Mouse (Mus musculus) ES-Bruce4 (cell line): ENCODE data around the gene Slc34a2. TPM values are rescaled to one million over a fixed set of nuclear protein-coding genes. Genes with fewer than 3 reads are reported as not detected.

Experiments used
- H3K27ac ChIP-seq: 2 replicates; pipeline ENCODE4 v1.5.1; 2012; ENCODE audit warnings: low read length, inconsistent platforms; ENCODE audit not compliant: insufficient read depth
- H3K27me3 ChIP-seq: 2 replicates; pipeline ENCODE4 v1.6.1; 2012; ENCODE audit warnings: mild to moderate bottlenecking, low read length, inconsistent platforms; ENCODE audit not compliant: control insufficient read depth, poor library complexity, insufficient read depth, severe bottlenecking
- H3K36me3 ChIP-seq: 2 replicates; pipeline ENCODE4 v1.6.1; 2012; ENCODE audit warnings: inconsistent platforms, mild to moderate bottlenecking, low read length, moderate library complexity; ENCODE audit not compliant: control insufficient read depth, poor library complexity, insufficient read depth, severe bottlenecking
- H3K4me1 ChIP-seq: one replicate; pipeline ENCODE4 v1.8.1; 2011; ENCODE audit warnings: low read length; ENCODE audit not compliant: control insufficient read depth, insufficient read depth
- H3K4me3 ChIP-seq: 2 replicates; pipeline ENCODE4 v1.5.1; 2011; ENCODE audit warnings: low read depth, mild to moderate bottlenecking, low read length
- H3K9ac ChIP-seq: 2 replicates; pipeline ENCODE4 v1.6.1; 2012; ENCODE audit warnings: low read depth, mild to moderate bottlenecking, inconsistent platforms; ENCODE audit not compliant: poor library complexity, severe bottlenecking
- H3K9me3 ChIP-seq: replicated peaks from 2 replicates; pipeline ENCODE4 v1.6.1; 2012; ENCODE audit warnings: mild to moderate bottlenecking, low read length, inconsistent platforms; ENCODE audit not compliant: control insufficient read depth, poor library complexity, insufficient read depth, severe bottlenecking
- CTCF ChIP-seq: IDR thresholded peaks from one replicate; pipeline ENCODE4 v1.8.1; 2011; ENCODE audit warnings: low read depth, low read length
- EP300 ChIP-seq: IDR thresholded peaks from 2 replicates; pipeline ENCODE4 v1.6.1; 2011; ENCODE audit warnings: low read depth, low read length; ENCODE audit not compliant: insufficient read depth
- POLR2A ChIP-seq: IDR thresholded peaks from one replicate; pipeline ENCODE4 v1.8.1; 2011; ENCODE audit warnings: low read length; ENCODE audit not compliant: insufficient read depth
- polyA plus RNA-seq: library from polyadenylated mRNA; stranded (reverse); fragments of >200 nt; gene quantifications from 2 replicates; pipeline ENCODE4 v1.2.4, GENCODE M21; 2011; ENCODE audit warnings: low read depth; ENCODE audit not compliant: missing spikeins, insufficient read depth, insufficient read length

Slc34a2 gene
- polyA plus RNA-seq, 1 experiment, result 1.8 TPM

DNA sequence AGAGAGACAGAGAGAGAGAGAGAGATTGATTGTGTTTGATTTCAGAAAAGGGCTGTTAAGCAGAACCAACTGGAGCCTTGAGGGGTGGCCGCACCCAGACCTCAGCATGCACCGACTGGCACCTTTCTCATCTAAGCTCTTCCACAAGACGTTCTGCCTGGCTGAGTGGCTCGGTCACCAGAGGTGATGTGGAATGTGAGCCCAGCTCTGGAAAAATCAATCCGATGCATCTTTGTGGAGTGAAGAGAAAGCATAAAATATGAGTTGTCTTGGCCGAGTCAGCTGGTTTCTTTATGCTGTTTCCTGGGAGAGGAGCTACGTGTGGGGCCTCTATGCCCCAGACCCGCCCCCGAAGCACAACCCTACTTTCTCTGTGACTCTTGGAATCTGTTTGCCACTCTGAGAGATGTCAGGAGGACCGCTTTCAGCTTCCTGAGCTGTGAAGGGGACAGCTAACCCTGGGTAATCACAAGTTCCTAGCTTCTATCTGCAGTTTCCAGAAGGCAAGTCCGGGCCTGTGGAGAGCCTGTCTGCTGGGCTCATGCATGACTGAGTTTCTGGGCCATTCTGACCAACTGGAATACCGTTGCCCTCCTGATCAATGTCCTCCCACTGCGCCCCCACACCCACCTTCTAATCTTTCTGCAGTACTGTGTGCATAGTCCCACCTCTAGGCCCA lies 66.4 kb downstream of the Slc34a2 start:
- no peaks in the 10 kb centered on the region for H3K9me3 ChIP-seq
- no peak overlapping the region for H3K9ac ChIP-seq
- no peaks in the 10 kb centered on the region for H3K27me3 ChIP-seq
- H3K36me3 ChIP-seq, result no peaks in the 10 kb centered on the region
- no peak for TF ChIP-seq CTCF
- TF ChIP-seq EP300, result no peak
- TF ChIP-seq POLR2A, result no peak
- no peak overlapping the region for H3K27ac ChIP-seq
- no peaks in the 10 kb centered on the region for H3K4me1 ChIP-seq
- H3K4me3 ChIP-seq, result no peak overlapping the region

DNA sequence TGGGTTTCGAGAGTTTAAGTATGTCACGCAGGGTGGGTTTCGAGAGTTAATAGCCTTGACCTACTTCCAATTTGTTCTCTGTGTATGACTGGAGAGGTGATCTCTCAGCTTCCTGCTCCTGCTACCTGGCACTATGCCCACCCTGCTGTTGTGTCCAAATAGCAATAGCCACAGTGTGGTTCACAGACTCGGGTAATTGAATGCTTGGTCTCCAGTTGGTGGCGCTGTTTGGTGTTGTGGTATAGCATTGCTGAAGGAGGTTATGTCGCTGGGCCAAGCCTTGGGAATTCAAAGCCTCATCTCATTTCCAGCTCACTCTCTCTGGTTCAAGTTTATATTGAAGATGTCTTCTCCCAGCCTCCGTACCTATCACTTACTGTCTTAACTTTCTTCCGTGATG lies 67.8 kb downstream of the Slc34a2 start:
- Histone ChIP-seq H3K27me3 (no peaks in the 10 kb centered on the region), H3K27ac (no peak overlapping the region), H3K36me3 (no peaks in the 10 kb centered on the region), H3K9me3 (no peaks in the 10 kb centered on the region), H3K9ac (no peak overlapping the region), H3K4me3 (no peak overlapping the region), H3K4me1 (no peaks in the 10 kb centered on the region)
- TF ChIP-seq POLR2A, result no peak
- peak; percentile 39 for TF ChIP-seq CTCF

DNA sequence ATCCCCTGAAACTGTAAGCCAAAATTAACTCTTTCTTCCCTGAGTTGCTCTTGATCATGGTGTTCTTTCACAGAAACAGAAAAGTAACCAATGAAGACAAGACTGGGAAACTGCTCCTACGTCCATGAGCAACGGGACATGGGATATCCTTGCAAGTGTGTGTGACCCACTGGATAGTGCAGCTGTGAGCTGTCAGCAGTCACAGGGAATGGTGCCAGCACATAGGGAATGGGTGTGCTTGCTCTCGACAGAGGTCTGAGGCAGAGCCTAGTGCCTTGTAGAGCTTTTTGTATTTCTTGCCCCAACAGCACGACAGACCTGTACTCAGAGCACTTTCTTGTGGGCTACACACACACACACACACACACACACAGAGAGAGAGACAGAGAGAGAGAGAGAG lies 68.2 kb downstream of the Slc34a2 start:
- H3K9ac ChIP-seq, result no peak overlapping the region
- no peak overlapping the region for H3K4me3 ChIP-seq
- H3K36me3 ChIP-seq, result no peaks in the 10 kb centered on the region
- H3K27ac ChIP-seq, result no peak overlapping the region
- TF ChIP-seq POLR2A (no peak), EP300 (no peak)
- no peaks in the 10 kb centered on the region for H3K27me3 ChIP-seq
- H3K9me3 ChIP-seq, result no peaks in the 10 kb centered on the region
- no peaks in the 10 kb centered on the region for H3K4me1 ChIP-seq

DNA sequence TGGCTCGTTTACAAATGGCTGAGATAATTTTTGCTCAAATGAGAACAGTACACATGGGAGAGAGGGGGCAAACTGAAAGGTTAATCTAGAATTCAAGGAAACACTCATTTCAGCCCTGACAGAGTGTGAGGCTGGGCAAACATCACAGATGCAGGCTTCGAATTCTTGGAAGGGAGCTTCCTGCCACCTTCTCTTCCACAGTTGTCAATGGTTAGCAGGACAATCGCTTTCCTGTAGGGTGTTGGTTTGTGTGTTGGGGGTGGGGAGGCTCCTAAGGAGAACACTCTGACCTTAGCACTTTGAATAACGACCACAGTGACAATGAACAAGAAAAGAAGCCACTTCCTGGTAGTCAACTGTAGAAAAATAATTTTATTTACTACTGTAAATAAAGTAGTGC lies 68.8 kb downstream of the Slc34a2 start:
- Histone ChIP-seq H3K4me3 (no peak overlapping the region), H3K4me1 (peaks cover 2% of the 10 kb centered on the region), H3K27ac (no peak overlapping the region), H3K9ac (no peak overlapping the region), H3K36me3 (no peaks in the 10 kb centered on the region), H3K27me3 (no peaks in the 10 kb centered on the region), H3K9me3 (no peaks in the 10 kb centered on the region)
- TF ChIP-seq POLR2A (no peak), EP300 (no peak), CTCF (no peak)

DNA sequence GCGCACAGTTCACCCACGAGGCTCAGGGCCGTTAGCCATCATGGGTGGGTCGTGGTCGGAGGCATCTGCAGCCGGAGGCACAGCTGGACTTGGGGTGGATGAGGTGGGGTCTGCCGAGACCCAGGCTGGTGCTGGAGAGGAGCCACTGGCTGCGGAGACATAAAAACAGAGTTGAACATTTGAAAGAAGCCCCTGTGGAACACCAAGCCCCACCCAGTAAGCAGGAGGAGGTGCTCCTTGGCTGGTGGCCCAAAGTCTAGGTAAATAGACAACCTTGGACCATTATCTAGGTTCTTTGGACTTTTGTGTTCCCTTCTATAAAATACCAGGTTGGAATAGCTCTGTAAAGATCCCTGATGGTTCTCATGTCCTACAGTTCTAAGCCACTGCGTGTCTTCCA lies 70.1 kb downstream of the Slc34a2 start:
- no peak overlapping the region for H3K27ac ChIP-seq
- no peaks in the 10 kb centered on the region for H3K9me3 ChIP-seq
- H3K27me3 ChIP-seq, result no peaks in the 10 kb centered on the region
- H3K36me3 ChIP-seq, result no peaks in the 10 kb centered on the region
- TF ChIP-seq CTCF (no peak), EP300 (no peak), POLR2A (no peak)
- H3K9ac ChIP-seq, result no peak overlapping the region
- H3K4me3 ChIP-seq, result no peak overlapping the region
- peaks cover 3% of the 10 kb centered on the region for H3K4me1 ChIP-seq

DNA sequence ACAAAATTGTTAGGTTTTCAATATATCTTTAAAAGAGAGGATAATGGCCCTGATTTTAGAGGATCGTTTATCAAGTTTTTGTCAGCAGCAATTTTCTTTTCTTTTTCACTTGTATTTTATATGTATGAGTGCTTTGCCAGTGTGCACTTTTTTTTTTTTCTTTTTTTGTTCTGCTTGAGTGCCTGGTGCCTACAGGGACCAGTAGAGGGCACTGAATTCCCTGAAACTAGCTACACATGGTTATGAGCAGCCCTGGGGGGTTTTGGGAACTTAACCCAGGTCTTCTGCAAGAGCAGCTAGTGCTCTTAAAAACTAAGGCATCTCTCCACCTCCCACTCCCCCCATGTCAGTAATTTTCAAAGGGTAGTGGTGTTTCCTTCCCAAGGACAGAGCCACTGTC lies 70.8 kb downstream of the Slc34a2 start:
- no peaks in the 10 kb centered on the region for H3K9me3 ChIP-seq
- H3K36me3 ChIP-seq, result no peaks in the 10 kb centered on the region
- H3K4me1 ChIP-seq, result peaks cover 3% of the 10 kb centered on the region
- H3K4me3 ChIP-seq, result no peak overlapping the region
- no peak overlapping the region for H3K27ac ChIP-seq
- no peak overlapping the region for H3K9ac ChIP-seq
- H3K27me3 ChIP-seq, result no peaks in the 10 kb centered on the region
- TF ChIP-seq EP300 (no peak), POLR2A (no peak), CTCF (no peak)
